Mouse (Mus musculus) bone marrow macrophage, adult 2 months (primary cell): ENCODE measurements around the gene Ogfrl1.

Experiments used
- CTCF ChIP-seq: IDR thresholded peaks from 2 replicates; pipeline ENCODE4 v1.5.1; 2012; ENCODE audit warnings: low read depth, mild to moderate bottlenecking, low read length, moderate library complexity
- POLR2A ChIP-seq: IDR thresholded peaks from 2 replicates; pipeline ENCODE4 v1.6.1; 2012; ENCODE audit warnings: mild to moderate bottlenecking, low read depth, low read length, borderline replicate concordance

- TF ChIP-seq POLR2A = no peak
- TF ChIP-seq CTCF = no peak
Measured at GRCm38 (mm10) chr1:23365614-23366013, 32.0 kb downstream of the Ogfrl1 start.
